Mouse (Mus musculus) brain, embryonic 14.5 days (tissue): Measurements from ENCODE around the gene Ube2q2.

Experiments used
- CTCF ChIP-seq: fragments of 200-500 bp; IDR thresholded peaks from 2 replicates; pipeline ENCODE4 v1.5.1; 2012; ENCODE audit warnings: inconsistent platforms, mild to moderate bottlenecking, moderate library complexity, borderline replicate concordance; ENCODE audit not compliant: insufficient read depth, insufficient read length; ENCODE audit errors: extremely low read depth
- POLR2A ChIP-seq: fragments of 200-500 bp; IDR thresholded peaks from 2 replicates; pipeline ENCODE4 v1.6.1; 2012; ENCODE audit warnings: mild to moderate bottlenecking, inconsistent platforms, borderline replicate concordance; ENCODE audit not compliant: poor library complexity, insufficient read depth, insufficient read length, severe bottlenecking; ENCODE audit errors: extremely low read depth

DNA sequence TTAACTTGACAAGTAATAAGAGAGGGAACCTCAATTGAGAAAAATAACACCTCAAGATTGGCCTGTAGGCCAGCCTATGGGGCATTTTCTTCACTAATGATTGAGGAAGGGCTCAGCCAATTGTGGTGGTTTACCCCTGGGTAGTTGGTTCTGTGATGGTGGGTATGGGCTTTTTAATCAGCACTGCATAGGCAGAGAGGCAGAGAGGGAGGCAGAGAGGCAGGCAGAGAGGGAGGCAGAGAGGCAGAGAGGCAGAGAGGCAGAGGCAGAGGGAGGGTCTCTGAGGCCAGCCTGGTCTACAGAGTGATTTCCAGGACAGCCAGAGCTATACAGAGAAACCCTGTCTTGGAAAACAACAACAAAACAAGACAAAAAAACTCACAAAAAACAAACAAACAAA is 2.4 kb downstream of the Ube2q2 start:
- TF ChIP-seq CTCF (no peak), POLR2A (no peak)
